Mouse (Mus musculus): Measurements from ENCODE around the gene Gtdc1. TPM values are rescaled to one million over a fixed set of nuclear protein-coding genes. Genes with fewer than 3 reads are reported as not detected.

Gtdc1 gene
- polyA plus RNA-seq, 1 experiment from 2014 or later, result 17.4 TPM

DNA sequence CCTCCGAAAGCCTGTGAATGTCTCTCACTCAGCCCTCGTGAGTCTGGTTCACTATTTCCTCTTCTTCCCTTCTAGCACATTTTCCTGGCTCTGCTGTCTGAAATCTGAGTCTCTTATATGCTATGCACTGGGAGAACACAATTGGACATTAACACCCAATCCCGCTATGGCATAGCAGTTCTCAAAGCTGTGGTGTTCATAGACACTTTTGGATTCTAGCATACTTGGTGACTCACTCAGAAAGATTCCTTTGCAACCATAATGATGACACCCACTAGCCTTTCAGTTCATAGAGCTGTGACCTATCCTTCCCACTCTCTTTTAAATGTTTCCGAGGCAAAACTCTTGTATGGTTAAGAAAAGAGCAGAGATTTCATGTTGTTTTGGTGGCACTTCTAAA is 33.7 kb upstream of the Gtdc1 start:
- no peaks in the 10 kb centered on the region for H3K9me3 ChIP-seq (replicated peaks; ENCODE audit: control insufficient read depth, low read length, poor library complexity, severe bottlenecking)
- ATAC-seq, result no peak
- no peaks in the 10 kb centered on the region for H3K36me3 ChIP-seq (ENCODE audit: control insufficient read depth, insufficient read depth, low read length)
- H3K27ac ChIP-seq (ENCODE audit: low read length), result no peak overlapping the region
- WGBS, result 92% methylated on average over 4 of the region's 4 CpGs
- H3K27me3 ChIP-seq (ENCODE audit: control insufficient read depth, insufficient read depth, low read depth, low read length), result no peaks in the 10 kb centered on the region
- H3K9ac ChIP-seq (ENCODE audit: low read depth, low read length), result no peak overlapping the region
- no peaks in the 10 kb centered on the region for H3K4me1 ChIP-seq (ENCODE audit: control insufficient read depth, insufficient read depth, low read length)
- H3K4me3 ChIP-seq (ENCODE audit: low read depth, low read length), result no peak overlapping the region
- no peak overlapping the region for H3K4me2 ChIP-seq (ENCODE audit: low read length)

DNA sequence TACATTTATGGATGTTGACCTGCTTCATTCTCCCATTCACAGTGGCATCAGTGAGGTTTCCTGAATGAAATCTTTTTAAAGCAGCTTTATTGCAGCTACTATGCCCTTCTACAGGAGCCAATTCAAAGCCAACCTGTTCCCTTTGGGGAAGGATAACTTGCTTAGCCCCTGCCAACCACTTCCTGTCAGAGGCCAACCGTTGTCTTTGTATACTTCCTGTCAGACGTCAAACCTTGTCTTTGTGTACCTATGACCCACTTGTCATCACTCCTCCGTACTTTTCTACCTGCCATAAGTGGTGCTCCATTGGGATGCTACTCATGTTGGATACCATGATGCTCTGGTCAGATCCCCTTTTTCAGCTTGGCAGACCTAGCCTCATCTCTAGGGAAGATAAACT is 33.1 kb upstream of the Gtdc1 start:
- H3K4me2 ChIP-seq (ENCODE audit: low read length), result no peak overlapping the region
- H3K9ac ChIP-seq (ENCODE audit: low read depth, low read length), result no peak overlapping the region
- no peak overlapping the region for H3K4me3 ChIP-seq (ENCODE audit: low read depth, low read length)
- H3K9me3 ChIP-seq (replicated peaks; ENCODE audit: control insufficient read depth, low read length, poor library complexity, severe bottlenecking), result no peaks in the 10 kb centered on the region
- H3K27ac ChIP-seq (ENCODE audit: low read length), result no peak overlapping the region
- H3K27me3 ChIP-seq (ENCODE audit: control insufficient read depth, insufficient read depth, low read depth, low read length), result no peaks in the 10 kb centered on the region
- H3K4me1 ChIP-seq (ENCODE audit: control insufficient read depth, insufficient read depth, low read length), result no peaks in the 10 kb centered on the region
- no peak for ATAC-seq
- no peaks in the 10 kb centered on the region for H3K36me3 ChIP-seq (ENCODE audit: control insufficient read depth, insufficient read depth, low read length)
- WGBS, result 89% methylated on average over 3 of the region's 3 CpGs

- no peak for ATAC-seq
- 94% methylated on average over 1 of the region's 1 CpGs for WGBS
- H3K9me3 ChIP-seq (replicated peaks; ENCODE audit: control insufficient read depth, low read length, poor library complexity, severe bottlenecking), result no peaks in the 10 kb centered on the region
- H3K4me1 ChIP-seq (ENCODE audit: control insufficient read depth, insufficient read depth, low read length), result no peaks in the 10 kb centered on the region
- H3K9ac ChIP-seq (ENCODE audit: low read depth, low read length), result no peak overlapping the region
- no peaks in the 10 kb centered on the region for H3K27me3 ChIP-seq (ENCODE audit: control insufficient read depth, insufficient read depth, low read depth, low read length)
- no peak overlapping the region for H3K4me2 ChIP-seq (ENCODE audit: low read length)
- no peak overlapping the region for H3K4me3 ChIP-seq (ENCODE audit: low read depth, low read length)
- no peaks in the 10 kb centered on the region for H3K36me3 ChIP-seq (ENCODE audit: control insufficient read depth, insufficient read depth, low read length)
- no peak overlapping the region for H3K27ac ChIP-seq (ENCODE audit: low read length)
Measured at GRCm38 (mm10) chr2:44957329-44957797, 29.9 kb upstream of the Gtdc1 start.

GRCm38 (mm10) chr2:44956232-44956631 is 28.8 kb upstream of the Gtdc1 start:
- no peak for ATAC-seq
- Histone ChIP-seq H3K36me3 (ENCODE audit: control insufficient read depth, insufficient read depth, low read length) (no peaks in the 10 kb centered on the region), H3K27ac (ENCODE audit: low read length) (no peak overlapping the region), H3K27me3 (ENCODE audit: control insufficient read depth, insufficient read depth, low read depth, low read length) (no peaks in the 10 kb centered on the region), H3K9me3 (replicated peaks; ENCODE audit: control insufficient read depth, low read length, poor library complexity, severe bottlenecking) (no peaks in the 10 kb centered on the region), H3K4me3 (ENCODE audit: low read depth, low read length) (no peak overlapping the region), H3K4me1 (ENCODE audit: control insufficient read depth, insufficient read depth, low read length) (no peaks in the 10 kb centered on the region), H3K9ac (ENCODE audit: low read depth, low read length) (no peak overlapping the region), H3K4me2 (ENCODE audit: low read length) (no peak overlapping the region)
- WGBS, result 74% methylated on average over 3 of the region's 3 CpGs

DNA sequence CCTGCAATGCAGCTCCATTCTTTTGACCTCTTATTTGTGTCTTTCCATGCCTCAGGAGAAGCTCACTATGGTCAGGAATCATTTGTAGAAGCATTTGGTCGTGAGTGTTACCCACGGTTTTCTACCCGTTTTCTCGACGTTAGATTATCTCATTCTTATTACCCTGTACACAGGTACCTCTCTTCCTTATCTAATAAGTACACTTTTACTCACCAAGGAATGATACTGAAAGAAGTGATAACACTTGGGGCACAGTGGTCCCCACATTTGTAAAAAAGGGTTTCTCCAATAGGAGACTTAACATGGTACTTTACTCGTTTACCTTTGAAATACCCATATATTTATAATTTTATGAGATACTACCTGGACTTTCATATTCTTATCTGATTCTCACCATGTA is 28.0 kb upstream of the Gtdc1 start:
- H3K4me2 ChIP-seq (ENCODE audit: low read length), result no peak overlapping the region
- H3K4me3 ChIP-seq (ENCODE audit: low read depth, low read length), result no peak overlapping the region
- no peaks in the 10 kb centered on the region for H3K9me3 ChIP-seq (replicated peaks; ENCODE audit: control insufficient read depth, low read length, poor library complexity, severe bottlenecking)
- no peak overlapping the region for H3K9ac ChIP-seq (ENCODE audit: low read depth, low read length)
- 92% methylated on average over 6 of the region's 6 CpGs for WGBS
- no peaks in the 10 kb centered on the region for H3K27me3 ChIP-seq (ENCODE audit: control insufficient read depth, insufficient read depth, low read depth, low read length)
- H3K36me3 ChIP-seq (ENCODE audit: control insufficient read depth, insufficient read depth, low read length), result no peaks in the 10 kb centered on the region
- ATAC-seq, result no peak
- no peak overlapping the region for H3K27ac ChIP-seq (ENCODE audit: low read length)
- no peaks in the 10 kb centered on the region for H3K4me1 ChIP-seq (ENCODE audit: control insufficient read depth, insufficient read depth, low read length)

- Histone ChIP-seq H3K36me3 (ENCODE audit: control insufficient read depth, insufficient read depth, low read length) (no peaks in the 10 kb centered on the region), H3K27ac (ENCODE audit: low read length) (no peak overlapping the region), H3K9ac (ENCODE audit: low read depth, low read length) (no peak overlapping the region), H3K9me3 (replicated peaks; ENCODE audit: control insufficient read depth, low read length, poor library complexity, severe bottlenecking) (no peaks in the 10 kb centered on the region), H3K27me3 (ENCODE audit: control insufficient read depth, insufficient read depth, low read depth, low read length) (no peaks in the 10 kb centered on the region), H3K4me2 (ENCODE audit: low read length) (no peak overlapping the region), H3K4me3 (ENCODE audit: low read depth, low read length) (no peak overlapping the region), H3K4me1 (ENCODE audit: control insufficient read depth, insufficient read depth, low read length) (no peaks in the 10 kb centered on the region)
- no peak for ATAC-seq
- WGBS, result 90% methylated on average over 1 of the region's 1 CpGs
Measured at GRCm38 (mm10) chr2:44954180-44954579, 26.7 kb upstream of the Gtdc1 start.

DNA sequence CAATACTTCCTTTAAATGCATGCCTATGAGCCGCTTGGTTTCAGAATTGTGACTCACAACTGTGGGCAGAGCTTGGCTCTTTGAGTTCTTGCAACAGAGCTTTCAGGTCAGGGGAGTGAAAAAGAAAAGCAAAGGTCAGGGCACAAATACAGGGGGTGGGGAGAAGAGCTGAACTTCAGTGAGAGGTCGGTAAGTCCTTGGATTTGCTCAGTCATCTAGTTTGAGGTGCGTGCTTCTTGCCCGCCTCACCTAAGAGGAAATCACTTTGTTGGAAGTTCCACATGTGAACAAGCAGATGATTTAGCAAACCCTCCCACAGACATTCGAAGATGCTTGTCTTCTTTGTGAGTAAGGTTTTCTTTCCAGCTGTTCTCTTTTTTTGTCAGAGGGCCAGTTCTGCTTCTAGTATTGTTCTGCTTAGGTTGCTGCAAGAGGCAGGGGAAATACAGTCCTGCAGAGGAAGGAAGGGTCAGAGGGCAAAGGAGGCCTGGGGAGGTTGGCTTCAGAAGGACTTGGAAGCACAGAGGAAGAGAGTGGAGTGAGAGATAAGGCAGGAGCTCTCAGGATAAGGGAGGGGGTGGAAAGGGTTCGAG is 25.5 kb upstream of the Gtdc1 start:
- no peak overlapping the region for H3K27ac ChIP-seq (ENCODE audit: low read length)
- H3K9ac ChIP-seq (ENCODE audit: low read depth, low read length), result no peak overlapping the region
- 33% methylated on average over 6 of the region's 6 CpGs for WGBS
- H3K36me3 ChIP-seq (ENCODE audit: control insufficient read depth, insufficient read depth, low read length), result no peaks in the 10 kb centered on the region
- no peak overlapping the region for H3K4me3 ChIP-seq (ENCODE audit: low read depth, low read length)
- H3K27me3 ChIP-seq (ENCODE audit: control insufficient read depth, insufficient read depth, low read depth, low read length), result no peaks in the 10 kb centered on the region
- H3K9me3 ChIP-seq (replicated peaks; ENCODE audit: control insufficient read depth, low read length, poor library complexity, severe bottlenecking), result no peaks in the 10 kb centered on the region
- H3K4me1 ChIP-seq (ENCODE audit: control insufficient read depth, insufficient read depth, low read length), result no peaks in the 10 kb centered on the region
- no peak for ATAC-seq
- H3K4me2 ChIP-seq (ENCODE audit: low read length), result no peak overlapping the region

DNA sequence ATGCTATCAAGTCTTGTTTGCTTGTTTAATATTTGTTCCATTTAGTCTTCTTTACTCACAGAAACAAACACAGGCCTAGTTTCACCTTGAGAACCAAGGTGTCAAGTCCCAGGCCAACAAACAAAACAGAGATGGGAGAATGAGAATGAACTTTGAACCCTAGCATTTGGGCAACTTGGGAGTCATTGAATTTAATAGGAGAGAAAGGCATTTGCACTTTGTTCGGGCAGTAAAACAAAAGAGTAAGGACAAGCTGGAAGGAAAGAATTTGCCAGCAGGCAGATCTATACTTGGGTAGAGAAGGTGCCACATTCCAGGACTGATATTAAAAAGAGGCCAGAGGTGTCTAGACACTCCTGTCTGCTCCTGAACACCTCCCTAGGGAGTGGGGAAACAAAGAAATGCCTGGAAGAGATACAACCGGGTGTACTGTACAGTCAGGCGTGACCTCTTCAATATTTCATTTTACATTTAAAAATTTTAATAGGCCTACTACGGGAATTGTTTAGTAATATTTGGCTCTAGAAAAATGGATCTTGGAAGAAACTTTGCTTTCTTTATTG is 24.3 kb upstream of the Gtdc1 start:
- no peaks in the 10 kb centered on the region for H3K4me1 ChIP-seq (ENCODE audit: control insufficient read depth, insufficient read depth, low read length)
- H3K27me3 ChIP-seq (ENCODE audit: control insufficient read depth, insufficient read depth, low read depth, low read length), result no peaks in the 10 kb centered on the region
- H3K4me2 ChIP-seq (ENCODE audit: low read length), result no peak overlapping the region
- no peak overlapping the region for H3K9ac ChIP-seq (ENCODE audit: low read depth, low read length)
- H3K4me3 ChIP-seq (ENCODE audit: low read depth, low read length), result no peak overlapping the region
- no peaks in the 10 kb centered on the region for H3K36me3 ChIP-seq (ENCODE audit: control insufficient read depth, insufficient read depth, low read length)
- no peak for ATAC-seq
- WGBS, result 68% methylated on average over 4 of the region's 4 CpGs
- H3K9me3 ChIP-seq (replicated peaks; ENCODE audit: control insufficient read depth, low read length, poor library complexity, severe bottlenecking), result no peaks in the 10 kb centered on the region
- H3K27ac ChIP-seq (ENCODE audit: low read length), result no peak overlapping the region

- no peaks in the 10 kb centered on the region for H3K9me3 ChIP-seq (replicated peaks; ENCODE audit: control insufficient read depth, low read length, poor library complexity, severe bottlenecking)
- H3K4me2 ChIP-seq (ENCODE audit: low read length), result no peak overlapping the region
- ATAC-seq, result no peak
- H3K9ac ChIP-seq (ENCODE audit: low read depth, low read length), result no peak overlapping the region
- H3K4me3 ChIP-seq (ENCODE audit: low read depth, low read length), result no peak overlapping the region
- H3K27ac ChIP-seq (ENCODE audit: low read length), result no peak overlapping the region
- WGBS, result 97% methylated on average over 2 of the region's 2 CpGs
- H3K4me1 ChIP-seq (ENCODE audit: control insufficient read depth, insufficient read depth, low read length), result no peaks in the 10 kb centered on the region
- H3K27me3 ChIP-seq (ENCODE audit: control insufficient read depth, insufficient read depth, low read depth, low read length), result no peaks in the 10 kb centered on the region
- no peaks in the 10 kb centered on the region for H3K36me3 ChIP-seq (ENCODE audit: control insufficient read depth, insufficient read depth, low read length)
Measured at GRCm38 (mm10) chr2:44944689-44945088, 17.2 kb upstream of the Gtdc1 start.
